Mouse (Mus musculus) ovary, postnatal 36 days (tissue): ENCODE results near the gene Rasgef1b.
A peak's percentile ranks its signal among the peaks of the same experiment; 100 is the strongest.

ENCODE experiments used
- DNase-seq: peaks from one replicate; pipeline ENCODE4 v3.0.0; 2022; ENCODE audit warnings: low spot score, mixed read lengths

Gene Rasgef1b

GRCm38 (mm10) chr5:99495354-99496156 lies 233.3 kb downstream of the Rasgef1b start:
- no peak for DNase-seq

GRCm38 (mm10) chr5:99493861-99494260 lies 235.0 kb downstream of the Rasgef1b start:
- no peak for DNase-seq

- DNase-seq: no peak
Measured at GRCm38 (mm10) chr5:99493017-99493416, 235.8 kb downstream of the Rasgef1b start.

- DNase-seq: no peak
Measured at GRCm38 (mm10) chr5:99488479-99489158, 240.2 kb downstream of the Rasgef1b start.

GRCm38 (mm10) chr5:99487009-99487858 lies 241.6 kb downstream of the Rasgef1b start:
- no peak for DNase-seq

- no peak for DNase-seq
Measured at GRCm38 (mm10) chr5:99483162-99483561, 245.7 kb downstream of the Rasgef1b start.

GRCm38 (mm10) chr5:99482524-99482923 lies 246.3 kb downstream of the Rasgef1b start:
- no peak for DNase-seq

GRCm38 (mm10) chr5:99482016-99482415 lies 246.8 kb downstream of the Rasgef1b start:
- no peak for DNase-seq

- no peak for DNase-seq
Measured at GRCm38 (mm10) chr5:99480078-99481031, 248.5 kb downstream of the Rasgef1b start.

GRCm38 (mm10) chr5:99479263-99480077 lies 249.4 kb downstream of the Rasgef1b start:
- peak; percentile 37 for DNase-seq

- DNase-seq: no peak
Measured at GRCm38 (mm10) chr5:99478716-99479115, 250.1 kb downstream of the Rasgef1b start.

- DNase-seq: no peak
Measured at GRCm38 (mm10) chr5:99477420-99477815, 251.4 kb downstream of the Rasgef1b start.

- DNase-seq: no peak
Measured at GRCm38 (mm10) chr5:99476640-99477419, 252.0 kb downstream of the Rasgef1b start.

GRCm38 (mm10) chr5:99472607-99473335 lies 256.1 kb downstream of the Rasgef1b start:
- DNase-seq: no peak

GRCm38 (mm10) chr5:99471790-99472189 lies 257.1 kb downstream of the Rasgef1b start:
- DNase-seq: no peak

GRCm38 (mm10) chr5:99470613-99471012 lies 258.3 kb downstream of the Rasgef1b start:
- DNase-seq: no peak

GRCm38 (mm10) chr5:99459007-99459406 lies 269.9 kb downstream of the Rasgef1b start:
- no peak for DNase-seq

- DNase-seq: no peak
Measured at GRCm38 (mm10) chr5:99457291-99457690, 271.6 kb downstream of the Rasgef1b start.

- DNase-seq: no peak
Measured at GRCm38 (mm10) chr5:99451939-99452338, 276.9 kb downstream of the Rasgef1b start.
